Mouse (Mus musculus) limb, embryonic 12.5 days (tissue): ENCODE measurements around the gene Zfp988. TPM values are rescaled to one million over a fixed set of nuclear protein-coding genes. Genes with fewer than 3 reads are reported as not detected.
A peak's percentile ranks its signal among the peaks of the same experiment; 100 is the strongest.
"Not testable (repeated sequence)": the region's sequence is repeated elsewhere in the genome, so short reads cannot be mapped to it uniquely, and the experiment has no call there.

ENCODE experiments used
- ATAC-seq: fragments of 200-750 bp; cut with Nextera tagmentation; 2 replicates; pipeline ENCODE4 v1.8.0; 2017; ENCODE audit warnings: low read depth, moderate TSS enrichment; ENCODE audit not compliant: insufficient number of reproducible peaks, insufficient read depth, low FRiP score, low TSS enrichment
- H3K27ac ChIP-seq: fragments of 300-500 bp; sonication (generic); 2 replicates; pipeline ENCODE4 v1.5.1; 2016; ENCODE audit warnings: mild to moderate bottlenecking, moderate library complexity
- H3K27me3 ChIP-seq: fragments of 300-500 bp; sonication (generic); 2 replicates; pipeline ENCODE4 v1.6.1; 2016; ENCODE audit warnings: mild to moderate bottlenecking, moderate library complexity
- H3K36me3 ChIP-seq: fragments of 300-500 bp; sonication (generic); 2 replicates; pipeline ENCODE4 v1.6.1; 2016; ENCODE audit warnings: mild to moderate bottlenecking, moderate library complexity
- H3K4me1 ChIP-seq: fragments of 300-500 bp; sonication (generic); replicated peaks from 2 replicates; pipeline ENCODE4 v1.6.1; 2016
- H3K4me2 ChIP-seq: fragments of 300-500 bp; sonication (generic); 2 replicates; pipeline ENCODE4 v1.6.1; 2016; ENCODE audit warnings: mild to moderate bottlenecking, moderate library complexity
- H3K4me3 ChIP-seq: fragments of 300-500 bp; sonication (generic); replicated peaks from 2 replicates; pipeline ENCODE4 v1.5.1; 2016; ENCODE audit warnings: mild to moderate bottlenecking
- H3K9ac ChIP-seq: fragments of 300-500 bp; sonication (generic); replicated peaks from 2 replicates; pipeline ENCODE4 v1.6.1; 2016; ENCODE audit warnings: mild to moderate bottlenecking, moderate library complexity
- H3K9me3 ChIP-seq: fragments of 300-500 bp; sonication (generic); 2 replicates; pipeline ENCODE4 v1.6.1; 2016; ENCODE audit warnings: mild to moderate bottlenecking, moderate library complexity
- WGBS: fragments of 180-500 bp; shearing (Covaris S2); methylation state at CpG from one replicate; pipeline ENCODE4 v1.1.7; 2016; 5-methylcytosine and 5-hydroxymethylcytosine counted together
- polyA plus RNA-seq: library from polyadenylated mRNA; unstranded; fragments of >200 nt; fragmentation: Nextera tagmentation; extraction: Ambion mirVana; gene quantifications from 2 replicates; pipeline ENCODE4 v1.2.1, GENCODE M21; 2016

Gene Zfp988
- polyA plus RNA-seq, 1 experiment from 2014 or later = not detected

- H3K9me3 ChIP-seq = peaks cover 56% of the 10 kb centered on the region
- H3K36me3 ChIP-seq, H3K4me1 ChIP-seq, H3K4me3 ChIP-seq, H3K4me2 ChIP-seq, H3K9ac ChIP-seq, H3K27me3 ChIP-seq, H3K27ac ChIP-seq: not testable (repeated sequence)
- peak; percentile 82; the same call in 1 of the 2 replicates for ATAC-seq
- WGBS = 89% methylated on average over 2 of the region's 2 CpGs
Measured at GRCm38 (mm10) chr4:147335036-147335690, 29.7 kb downstream of the Zfp988 start.

GRCm38 (mm10) chr4:147335691-147336367 lies 30.4 kb downstream of the Zfp988 start:
- H3K4me3 ChIP-seq, H3K36me3 ChIP-seq, H3K9ac ChIP-seq, H3K27ac ChIP-seq, H3K4me2 ChIP-seq, H3K4me1 ChIP-seq, H3K27me3 ChIP-seq: not testable (repeated sequence)
- peaks cover 61% of the 10 kb centered on the region for H3K9me3 ChIP-seq
- ATAC-seq = peak; percentile 63; the same call in 1 of the 2 replicates
- WGBS = 23% methylated on average over 1 of the region's 1 CpGs

- 67% methylated on average over 6 of the region's 6 CpGs for WGBS
- H3K27me3 ChIP-seq, H3K4me1 ChIP-seq, H3K36me3 ChIP-seq, H3K4me3 ChIP-seq, H3K4me2 ChIP-seq, H3K9ac ChIP-seq, H3K27ac ChIP-seq: not testable (repeated sequence)
- peaks cover 62% of the 10 kb centered on the region for H3K9me3 ChIP-seq
- ATAC-seq = peak; percentile 76
Measured at GRCm38 (mm10) chr4:147336368-147337195, 31.1 kb downstream of the Zfp988 start.

GRCm38 (mm10) chr4:147337520-147337919 lies 32.0 kb downstream of the Zfp988 start:
- not testable (repeated sequence) for H3K27ac ChIP-seq

DNA sequence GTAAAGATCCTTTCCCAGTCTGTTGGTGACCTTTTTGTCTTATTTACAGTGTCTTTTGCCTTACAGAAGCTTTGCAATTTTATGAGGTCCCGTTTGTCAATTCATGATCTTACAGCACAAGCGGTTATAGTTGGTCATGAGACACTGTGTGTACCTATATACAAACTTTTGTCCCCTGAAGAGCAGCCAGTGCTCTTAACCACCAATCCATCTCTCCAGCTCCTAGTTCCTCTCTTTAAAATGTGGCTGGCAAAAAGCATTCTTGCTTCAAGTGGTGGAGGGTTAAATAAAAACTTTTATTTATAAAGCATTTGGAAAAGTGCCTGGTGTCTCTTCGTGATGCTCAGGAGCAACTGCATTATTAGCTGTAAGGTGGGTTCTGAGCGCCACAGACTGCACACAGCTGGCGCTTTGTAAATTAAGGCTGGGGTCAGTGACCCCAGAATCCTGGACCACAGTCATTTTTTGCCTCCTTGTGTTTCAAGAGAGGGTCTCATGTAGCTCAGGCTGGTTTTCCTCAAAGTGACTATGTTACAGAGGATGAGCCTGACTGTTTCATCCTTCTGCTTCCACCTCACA lies 32.6 kb downstream of the Zfp988 start:
- WGBS = 72% methylated on average over 5 of the region's 5 CpGs
- H3K27ac ChIP-seq = no peak overlapping the region
- no peaks in the 10 kb centered on the region for H3K36me3 ChIP-seq
- no peak overlapping the region for H3K9ac ChIP-seq
- peaks cover 70% of the 10 kb centered on the region for H3K9me3 ChIP-seq
- no peak overlapping the region for H3K4me2 ChIP-seq
- no peaks in the 10 kb centered on the region for H3K27me3 ChIP-seq
- H3K4me1 ChIP-seq = no peaks in the 10 kb centered on the region
- no peak overlapping the region for H3K4me3 ChIP-seq
- ATAC-seq = no peak

More at GRCm38 (mm10) chr4:147337520-147337919, 32.0 kb downstream of the Zfp988 start:
- not testable (repeated sequence) for H3K4me3 ChIP-seq, H3K4me2 ChIP-seq, H3K36me3 ChIP-seq, H3K27me3 ChIP-seq, ATAC-seq, H3K9ac ChIP-seq, H3K4me1 ChIP-seq
- peaks cover 64% of the 10 kb centered on the region for H3K9me3 ChIP-seq
- WGBS = 90% methylated on average over 2 of the region's 2 CpGs

- 78% methylated on average over 3 of the region's 3 CpGs for WGBS
Measured at GRCm38 (mm10) chr4:147338706-147339105, 33.2 kb downstream of the Zfp988 start.

GRCm38 (mm10) chr4:147339601-147340219 lies 34.2 kb downstream of the Zfp988 start:
- H3K27me3 ChIP-seq, H3K4me1 ChIP-seq, H3K4me2 ChIP-seq, H3K27ac ChIP-seq, H3K4me3 ChIP-seq, H3K36me3 ChIP-seq, H3K9ac ChIP-seq, ATAC-seq: not testable (repeated sequence)
- WGBS = 72% methylated on average over 7 of the region's 7 CpGs
- H3K9me3 ChIP-seq = peaks cover 72% of the 10 kb centered on the region

More at GRCm38 (mm10) chr4:147338706-147339105, 33.2 kb downstream of the Zfp988 start:
- not testable (repeated sequence) for ATAC-seq, H3K4me1 ChIP-seq, H3K9ac ChIP-seq, H3K36me3 ChIP-seq, H3K4me2 ChIP-seq, H3K27me3 ChIP-seq, H3K4me3 ChIP-seq, H3K27ac ChIP-seq
- H3K9me3 ChIP-seq = peaks cover 74% of the 10 kb centered on the region

GRCm38 (mm10) chr4:147340236-147340635 lies 34.8 kb downstream of the Zfp988 start:
- not testable (repeated sequence) for H3K4me1 ChIP-seq, H3K4me3 ChIP-seq, H3K9ac ChIP-seq, ATAC-seq, H3K36me3 ChIP-seq, H3K27me3 ChIP-seq, H3K4me2 ChIP-seq, H3K27ac ChIP-seq
- H3K9me3 ChIP-seq = peaks cover 73% of the 10 kb centered on the region
- 65% methylated on average over 3 of the region's 3 CpGs for WGBS

DNA sequence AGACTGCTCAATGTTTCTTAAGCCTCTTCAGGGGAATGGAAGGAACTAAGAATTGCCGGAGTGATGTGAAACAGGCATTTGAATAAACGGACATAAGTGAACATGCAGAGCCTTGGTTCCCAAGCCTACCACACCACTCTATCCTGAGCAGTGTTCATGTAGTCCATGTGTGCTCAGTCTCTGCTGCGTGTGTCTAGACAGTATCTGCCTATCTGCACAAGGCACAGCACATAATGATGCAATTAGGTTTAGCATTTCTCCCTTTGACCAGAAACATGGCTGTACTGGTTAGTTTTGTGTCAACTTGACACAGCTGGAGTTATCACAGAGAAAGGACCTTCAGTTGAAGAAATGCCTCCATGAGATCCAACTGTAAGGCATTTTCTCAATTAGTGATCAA lies 35.4 kb downstream of the Zfp988 start:
- H3K9ac ChIP-seq, ATAC-seq, H3K36me3 ChIP-seq, H3K4me2 ChIP-seq, H3K27me3 ChIP-seq, H3K4me3 ChIP-seq, H3K27ac ChIP-seq, H3K4me1 ChIP-seq: not testable (repeated sequence)
- peaks cover 69% of the 10 kb centered on the region for H3K9me3 ChIP-seq
- WGBS = 85% methylated on average over 3 of the region's 3 CpGs

GRCm38 (mm10) chr4:147343042-147343908 lies 37.8 kb downstream of the Zfp988 start:
- not testable (repeated sequence) for H3K27ac ChIP-seq, H3K9ac ChIP-seq, H3K36me3 ChIP-seq, H3K27me3 ChIP-seq, H3K4me3 ChIP-seq, H3K4me2 ChIP-seq, H3K4me1 ChIP-seq
- peaks cover 65% of the 10 kb centered on the region for H3K9me3 ChIP-seq
- peak; percentile 89 for ATAC-seq
- 74% methylated on average over 6 of the region's 6 CpGs for WGBS
